Mouse (Mus musculus): Measurements from ENCODE around the gene Fam24a.

The Fam24a gene

DNA sequence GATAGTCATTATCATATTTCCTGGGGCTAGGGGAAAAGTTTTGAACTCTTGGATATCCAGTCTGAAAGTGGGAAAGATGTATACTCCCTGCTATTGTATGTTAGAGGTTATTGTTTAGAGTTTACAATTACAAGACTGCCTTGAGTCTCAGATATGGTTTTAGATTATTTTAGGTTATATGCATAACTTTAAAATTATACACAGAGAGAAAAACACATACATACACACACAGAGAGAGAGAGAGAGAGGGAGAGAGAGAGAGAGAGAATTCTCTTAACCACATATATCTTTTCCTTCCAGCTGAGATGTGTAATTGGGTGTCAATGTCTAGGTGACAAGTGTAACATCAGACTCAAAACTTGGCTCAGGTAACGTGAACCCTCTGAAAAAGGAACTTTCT, at the start of gene Fam24a:
Gene Fam24a, plus strand, starts transcription at position 301 of the 400 bp plus-strand sequence.
- no peak for DNase-seq (ENCODE audit: low read depth, low spot score)

GRCm38 (mm10) chr7:131297151-131297550, 36.5 kb upstream of the Fam24a start:
- DNase-seq (ENCODE audit: low read depth, low spot score) = no peak

GRCm38 (mm10) chr7:131303340-131303739, 30.3 kb upstream of the Fam24a start:
- DNase-seq (ENCODE audit: low read depth, low spot score) = no peak

DNA sequence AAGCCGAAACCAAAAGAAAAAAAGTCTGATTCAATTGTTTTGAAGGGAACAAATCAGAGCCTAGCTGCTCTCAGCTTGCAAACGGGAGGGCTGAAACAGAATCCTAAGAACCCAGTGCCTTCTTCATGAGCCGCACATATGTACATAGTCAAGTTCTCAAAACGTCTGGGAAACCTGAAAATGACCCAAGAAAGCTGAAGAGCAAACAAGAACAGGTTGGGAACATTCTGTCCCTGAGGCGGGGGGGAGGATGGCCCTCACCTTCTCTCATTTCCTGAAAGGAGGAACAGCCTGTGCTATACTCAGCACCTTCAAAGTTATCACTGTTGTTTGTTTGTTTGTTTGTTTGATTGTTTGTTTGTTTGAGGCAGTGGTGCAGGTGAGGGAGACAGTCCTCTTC, 26.9 kb upstream of the Fam24a start:
- DNase-seq (ENCODE audit: low read depth, low spot score) = no peak

DNA sequence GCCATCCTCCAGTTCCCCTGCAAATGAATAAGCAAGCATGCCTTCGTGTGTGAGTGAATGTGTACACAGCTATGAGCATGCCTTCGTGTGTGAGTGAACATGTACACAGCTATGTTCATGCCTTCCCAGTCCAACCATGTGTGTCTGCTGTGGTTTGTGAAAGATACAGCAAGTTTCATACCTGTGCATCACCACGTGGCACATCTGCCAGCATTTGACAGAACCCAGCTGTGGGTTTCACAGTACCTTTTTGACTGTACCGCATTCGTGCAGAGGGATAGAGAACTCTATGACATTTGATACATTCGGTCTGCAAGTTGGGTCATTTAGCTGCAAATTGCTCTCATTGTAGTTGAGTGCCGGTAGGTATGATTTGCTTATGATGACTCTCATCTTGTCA, 19.2 kb upstream of the Fam24a start:
- DNase-seq (ENCODE audit: low read depth, low spot score) = no peak

DNA sequence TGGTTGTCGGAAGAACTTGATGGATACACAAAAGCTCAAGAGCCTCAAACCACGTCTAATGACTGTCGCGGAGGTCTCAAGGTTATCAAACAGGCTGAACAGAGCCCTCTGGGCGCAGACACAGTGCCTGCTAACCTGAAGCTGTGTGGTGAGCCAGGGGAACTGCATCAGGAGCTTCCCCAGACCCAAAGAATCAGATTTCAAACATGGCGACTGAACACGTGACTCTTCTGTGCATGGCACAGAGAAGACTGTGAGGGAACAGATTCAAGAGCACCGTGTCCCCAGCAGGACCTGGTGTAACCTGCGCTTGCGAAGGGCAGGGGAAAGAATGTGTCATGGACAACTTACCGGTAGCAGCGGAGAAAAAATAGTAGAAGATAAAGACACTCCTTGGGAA, 16.1 kb upstream of the Fam24a start:
- DNase-seq (ENCODE audit: low read depth, low spot score) = peak; percentile 2

DNA sequence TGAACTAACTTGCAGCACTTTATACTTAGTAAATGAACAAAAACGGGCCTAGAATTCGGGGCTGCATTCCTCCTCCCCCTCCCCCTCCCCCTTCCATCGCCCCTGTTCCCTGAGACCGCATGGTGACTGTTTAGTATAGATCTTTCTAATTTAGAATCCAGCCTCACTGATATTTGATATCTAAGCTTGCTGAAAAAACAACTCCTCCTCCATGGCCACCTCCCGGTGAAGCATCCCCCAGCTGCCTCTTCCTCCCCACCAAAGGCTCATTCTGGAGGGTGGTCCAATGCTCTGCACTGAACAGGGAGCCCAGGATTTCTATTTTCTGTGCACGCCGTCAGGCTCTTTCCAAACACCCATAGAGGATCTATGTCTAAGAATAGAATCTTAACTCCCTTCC, 15.3 kb upstream of the Fam24a start:
- DNase-seq (ENCODE audit: low read depth, low spot score) = no peak

- DNase-seq (ENCODE audit: low read depth, low spot score) = no peak
Observed at GRCm38 (mm10) chr7:131322192-131322591, 11.5 kb upstream of the Fam24a start, which contains the start of gene Cuzd1. TSS of gene Cuzd1 (minus strand) at chr7:131322292.

GRCm38 (mm10) chr7:131327054-131327453, 6.6 kb upstream of the Fam24a start:
- DNase-seq (ENCODE audit: low read depth, low spot score) = no peak

DNA sequence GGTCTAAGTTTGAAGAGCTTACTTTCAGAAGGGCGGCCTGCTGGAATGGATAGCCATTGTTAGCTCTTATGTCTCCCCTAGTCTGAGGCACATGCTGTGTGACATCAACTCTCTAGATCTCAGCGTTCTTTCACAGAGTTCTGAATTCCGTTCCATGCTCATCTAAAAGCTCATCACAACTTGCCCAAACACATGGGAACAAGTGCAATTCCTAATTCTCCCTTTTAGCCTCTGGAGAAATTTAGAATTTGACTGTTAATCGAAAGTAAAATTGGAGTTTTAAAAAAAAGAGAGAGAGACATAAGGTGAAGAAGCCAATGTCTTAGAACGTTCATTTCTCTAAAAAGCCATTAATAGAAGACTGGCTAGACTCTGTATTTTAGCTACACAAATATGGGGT, 4.2 kb upstream of the Fam24a start, which contains the start of gene Fam24b:
Gene Fam24b, minus strand, starts transcription at position 101 of the 400 bp plus-strand sequence.
- DNase-seq (ENCODE audit: low read depth, low spot score) = no peak

GRCm38 (mm10) chr7:131331688-131332087, 2.0 kb upstream of the Fam24a start:
- no peak for DNase-seq (ENCODE audit: low read depth, low spot score)

DNA sequence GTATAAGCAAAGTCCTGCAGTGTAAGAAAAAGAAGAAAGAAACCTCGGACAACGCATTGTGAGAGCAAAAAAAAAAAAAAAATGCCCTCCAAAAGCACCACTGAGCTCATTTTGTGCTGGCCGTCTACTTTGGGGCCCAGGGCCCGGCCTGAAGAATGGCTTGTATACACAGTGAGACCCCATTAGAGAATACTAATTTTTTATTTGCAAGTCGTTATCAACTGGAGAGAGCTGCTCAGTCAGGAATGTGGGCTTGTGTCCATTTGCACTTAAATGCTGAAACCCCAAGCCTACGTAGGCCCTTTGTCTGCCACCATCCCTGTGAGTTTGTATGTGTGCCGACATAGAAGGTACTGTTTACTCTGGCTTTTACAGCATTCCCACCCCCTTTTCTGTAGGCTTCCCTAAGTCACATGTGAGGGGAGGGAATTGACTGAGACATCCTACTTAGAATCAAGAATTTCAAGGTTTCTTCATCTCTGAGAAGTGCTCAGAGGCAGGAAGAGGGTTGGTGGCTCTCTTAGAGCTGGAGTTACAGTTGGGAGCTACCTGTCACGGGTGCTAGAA, 3.9 kb downstream of the Fam24a start:
- no peak for DNase-seq (ENCODE audit: low read depth, low spot score)

DNA sequence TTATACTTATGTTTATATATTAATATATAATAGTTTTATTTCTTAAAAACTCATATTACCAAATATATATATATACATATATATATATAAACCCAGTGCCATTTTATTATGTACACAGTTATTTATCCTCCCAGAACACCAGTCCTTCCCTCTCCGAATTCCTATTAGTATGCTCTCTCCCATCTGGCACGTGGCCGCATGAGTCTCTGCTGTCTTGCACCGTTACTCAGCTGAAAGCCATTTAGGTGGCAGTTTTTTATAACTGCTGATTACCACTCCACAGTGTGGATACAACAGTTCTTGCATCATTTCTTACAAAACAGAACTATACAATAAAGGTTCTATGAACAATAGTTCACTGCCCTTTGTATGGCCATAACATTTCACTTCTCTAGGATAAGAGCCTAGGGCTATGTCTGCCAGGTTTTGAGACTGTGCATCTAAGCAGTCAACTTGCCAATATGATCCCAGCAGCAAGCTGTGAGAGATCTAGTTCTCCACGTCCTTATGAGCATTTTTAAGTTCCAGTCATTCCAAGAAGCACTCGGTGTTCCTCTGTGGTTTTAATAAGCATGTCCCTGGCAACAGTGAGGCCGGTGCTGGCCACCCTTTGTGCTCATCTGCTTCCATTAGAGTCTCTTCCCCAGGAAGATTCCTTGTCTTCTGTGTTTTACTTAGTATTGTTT, 12.3 kb downstream of the Fam24a start:
- no peak for DNase-seq (ENCODE audit: low read depth, low spot score)

DNA sequence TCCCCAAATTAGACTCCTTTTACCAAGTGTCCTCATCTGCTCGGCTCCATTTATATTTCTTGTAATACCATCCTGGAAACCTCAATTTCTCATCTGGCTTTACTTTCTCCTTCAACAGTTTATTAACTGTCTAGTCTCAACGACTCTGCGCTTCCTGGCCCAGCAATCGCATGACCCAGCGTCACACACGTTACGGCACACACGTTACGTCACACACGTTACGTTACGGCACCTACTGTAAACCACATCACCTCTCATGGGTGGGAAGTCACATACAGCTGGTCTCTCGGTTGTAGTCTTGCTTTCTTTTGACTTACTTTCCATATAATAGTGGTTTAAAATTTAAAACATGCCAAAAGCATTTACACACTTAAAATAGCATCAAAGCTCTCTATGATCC, 22.4 kb downstream of the Fam24a start:
- no peak for DNase-seq (ENCODE audit: low read depth, low spot score)

- no peak for DNase-seq (ENCODE audit: low read depth, low spot score)
Observed at GRCm38 (mm10) chr7:131362269-131362614, 28.6 kb downstream of the Fam24a start.

GRCm38 (mm10) chr7:131362615-131363300, 29.1 kb downstream of the Fam24a start, which contains the start of gene 2310057M21Rik:
TSS of gene 2310057M21Rik (minus strand) at chr7:131362759.
- DNase-seq (ENCODE audit: low read depth, low spot score) = peak; percentile 99

DNA sequence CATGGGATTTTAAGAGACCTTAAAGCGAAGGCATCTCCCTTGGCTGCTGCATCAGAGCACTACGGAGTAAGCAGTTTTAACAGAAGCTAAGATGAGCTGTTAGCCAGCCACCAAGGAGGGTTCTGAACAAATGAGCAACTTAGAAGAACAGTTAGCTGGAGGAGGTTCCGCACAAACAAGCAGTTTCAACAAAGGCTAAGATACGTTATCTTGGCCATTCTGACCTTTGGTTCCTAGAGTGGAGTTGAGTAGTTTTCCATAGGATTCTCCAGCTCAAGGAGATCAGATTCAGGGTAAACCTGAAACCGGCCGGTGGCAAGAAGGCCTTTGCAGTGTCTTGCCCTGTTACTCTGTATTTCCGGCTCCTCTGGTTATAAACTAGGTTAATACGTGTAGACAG, 30.5 kb downstream of the Fam24a start:
- DNase-seq (ENCODE audit: low read depth, low spot score) = no peak

DNA sequence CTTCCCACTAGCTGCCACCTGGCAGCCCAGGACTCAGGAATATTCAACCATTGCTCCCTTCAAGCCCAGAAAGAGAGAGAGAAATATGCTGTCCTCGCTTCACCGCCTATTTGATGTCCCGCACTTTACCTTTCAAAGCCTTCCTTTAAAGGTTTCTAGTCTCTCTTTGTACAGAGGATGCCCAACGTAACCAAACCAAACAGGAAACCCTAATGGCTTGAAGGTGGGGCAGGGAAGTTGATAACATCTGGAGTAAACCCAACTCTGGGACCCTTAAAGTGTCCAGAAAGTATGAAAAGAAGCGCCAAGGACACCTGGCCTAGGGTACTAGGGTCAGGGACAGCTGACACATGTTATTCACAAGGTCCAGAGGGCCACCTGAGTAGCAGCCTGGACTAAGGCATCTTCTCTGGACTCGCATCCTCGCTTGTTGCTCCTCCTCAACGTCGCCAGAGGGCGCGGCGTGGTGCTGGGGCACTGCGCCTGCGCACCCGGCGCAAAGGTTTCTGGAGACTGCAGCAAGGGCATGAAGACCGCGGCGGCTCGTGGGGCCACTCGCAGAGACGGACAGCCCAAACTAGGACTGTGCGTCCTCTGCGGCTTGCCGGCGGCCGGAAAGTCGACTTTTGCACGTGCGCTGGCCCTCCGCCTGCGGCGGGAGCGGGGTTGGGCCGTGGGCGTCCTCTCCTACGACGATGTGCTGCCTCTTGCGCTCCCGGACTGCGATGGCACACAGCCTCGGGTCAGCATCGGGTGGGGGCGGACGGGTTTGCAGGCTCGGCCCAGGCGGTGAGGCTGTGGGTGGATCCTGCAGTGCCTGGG, 37.2 kb downstream of the Fam24a start, which contains the start of gene Pstk:
Gene Pstk, plus strand, starts transcription at position 494 of the 822 bp plus-strand sequence.
- DNase-seq (ENCODE audit: low read depth, low spot score) = peak; percentile 96

DNA sequence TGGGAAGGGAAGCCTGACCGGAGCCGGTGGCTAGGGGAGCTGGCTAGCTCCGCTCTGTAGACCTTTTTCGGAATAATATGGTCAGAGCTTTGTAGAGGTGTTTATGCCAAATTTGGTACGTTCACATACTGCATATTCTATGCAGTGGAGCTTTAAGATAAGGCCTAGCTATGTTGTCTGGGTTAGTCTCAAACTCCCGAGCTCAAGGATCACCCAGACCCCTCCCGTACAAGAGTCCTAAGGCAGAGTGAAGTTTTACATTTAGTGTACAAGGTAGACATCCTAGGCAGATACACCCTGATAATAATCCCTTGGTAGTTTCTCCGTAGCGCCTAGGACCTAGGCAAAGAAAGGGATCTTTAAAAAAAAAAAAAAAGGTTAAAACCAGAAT, 37.8 kb downstream of the Fam24a start:
- no peak for DNase-seq (ENCODE audit: low read depth, low spot score)

- peak; percentile 9 for DNase-seq (ENCODE audit: low read depth, low spot score)
Observed at GRCm38 (mm10) chr7:131371880-131372651, 38.4 kb downstream of the Fam24a start.
